Mouse (Mus musculus): Measurements from ENCODE around the gene Prkd2.

Gene Prkd2

GRCm38 (mm10) chr7:16869497-16869896 lies 26.8 kb downstream of the Prkd2 start:
- no peak for DNase-seq

- DNase-seq, result no peak
Measured at GRCm38 (mm10) chr7:16871600-16871999, 28.9 kb downstream of the Prkd2 start.

- DNase-seq, result no peak
Measured at GRCm38 (mm10) chr7:16872478-16872877, 29.8 kb downstream of the Prkd2 start.

GRCm38 (mm10) chr7:16873392-16873791 lies 30.7 kb downstream of the Prkd2 start:
- DNase-seq, result no peak

GRCm38 (mm10) chr7:16874190-16874589 lies 31.5 kb downstream of the Prkd2 start:
- peak; percentile 83 for DNase-seq

- peak; percentile 99 for DNase-seq
Measured at GRCm38 (mm10) chr7:16874756-16875309, 32.1 kb downstream of the Prkd2 start.

GRCm38 (mm10) chr7:16875310-16875325 lies 32.4 kb downstream of the Prkd2 start, which contains the start of gene Dact3:
Gene Dact3 (plus strand): TSS chr7:16875317.
- DNase-seq, result no peak

GRCm38 (mm10) chr7:16875326-16875725 lies 32.6 kb downstream of the Prkd2 start:
- no peak for DNase-seq

GRCm38 (mm10) chr7:16876006-16876405 lies 33.3 kb downstream of the Prkd2 start:
- no peak for DNase-seq

GRCm38 (mm10) chr7:16876608-16877007 lies 33.9 kb downstream of the Prkd2 start:
- DNase-seq, result peak; percentile 36

GRCm38 (mm10) chr7:16877717-16878116 lies 35.0 kb downstream of the Prkd2 start:
- DNase-seq, result no peak

- DNase-seq, result peak; percentile 52
Measured at GRCm38 (mm10) chr7:16879796-16880547, 37.3 kb downstream of the Prkd2 start.

- no peak for DNase-seq
Measured at GRCm38 (mm10) chr7:16880615-16881014, 37.9 kb downstream of the Prkd2 start.

GRCm38 (mm10) chr7:16883162-16883561 lies 40.5 kb downstream of the Prkd2 start:
- no peak for DNase-seq

GRCm38 (mm10) chr7:16884334-16884733 lies 41.6 kb downstream of the Prkd2 start:
- DNase-seq, result no peak

- no peak for DNase-seq
Measured at GRCm38 (mm10) chr7:16885271-16885776, 42.6 kb downstream of the Prkd2 start.

- no peak for DNase-seq
Measured at GRCm38 (mm10) chr7:16885905-16886304, 43.2 kb downstream of the Prkd2 start.

GRCm38 (mm10) chr7:16890536-16890935 lies 47.8 kb downstream of the Prkd2 start:
- DNase-seq, result peak; percentile 37

- DNase-seq, result peak; percentile 83
Measured at GRCm38 (mm10) chr7:16890944-16891343, 48.2 kb downstream of the Prkd2 start.

GRCm38 (mm10) chr7:16891641-16892351 lies 49.1 kb downstream of the Prkd2 start, which contains the start of gene Gng8:
Gene Gng8 (plus strand): TSS chr7:16891786.
- peak; percentile 89 for DNase-seq

GRCm38 (mm10) chr7:16892352-16892730 lies 49.6 kb downstream of the Prkd2 start:
- no peak for DNase-seq

GRCm38 (mm10) chr7:16893612-16894011 lies 50.9 kb downstream of the Prkd2 start:
- no peak for DNase-seq

- no peak for DNase-seq
Measured at GRCm38 (mm10) chr7:16894279-16894678, 51.6 kb downstream of the Prkd2 start.

GRCm38 (mm10) chr7:16895000-16895399 lies 52.3 kb downstream of the Prkd2 start:
- DNase-seq, result peak; percentile 80
